Mouse (Mus musculus) small intestine, adult 2 months (tissue): Measurements from ENCODE around the gene Zfp36.

ENCODE experiments used
- CTCF ChIP-seq: fragments of 200-500 bp; IDR thresholded peaks from 2 replicates; pipeline ENCODE4 v1.5.1; 2012; ENCODE audit warnings: low read depth, mild to moderate bottlenecking, control low read depth, inconsistent platforms, low read length, moderate library complexity, mixed read lengths; ENCODE audit not compliant: insufficient replicate concordance, insufficient read length; ENCODE audit errors: extremely low read depth
- POLR2A ChIP-seq: fragments of 200-500 bp; IDR thresholded peaks from 2 replicates; pipeline ENCODE4 v1.6.1; 2012; ENCODE audit warnings: low read depth, mild to moderate bottlenecking, control low read depth, inconsistent platforms, low read length, moderate library complexity

- TF ChIP-seq CTCF (no peak), POLR2A (no peak)
These were observed at the start of gene Zfp36 for GRCm38 (mm10) chr7:28380237-28381016.
